Mouse (Mus musculus) cerebellum, adult 9-11 months (tissue): ENCODE data around the gene Arid5b.

Source experiments
- DNase-seq: peaks from one replicate; pipeline ENCODE4 v3.0.0; 2022

Gene Arid5b

GRCm38 (mm10) chr10:68268629-68269028 lies 9.9 kb downstream of the Arid5b start:
- no peak for DNase-seq

- no peak for DNase-seq
Measured at GRCm38 (mm10) chr10:68263969-68264688, 14.4 kb downstream of the Arid5b start.

- DNase-seq, result no peak
Measured at GRCm38 (mm10) chr10:68263296-68263968, 15.1 kb downstream of the Arid5b start.

DNA sequence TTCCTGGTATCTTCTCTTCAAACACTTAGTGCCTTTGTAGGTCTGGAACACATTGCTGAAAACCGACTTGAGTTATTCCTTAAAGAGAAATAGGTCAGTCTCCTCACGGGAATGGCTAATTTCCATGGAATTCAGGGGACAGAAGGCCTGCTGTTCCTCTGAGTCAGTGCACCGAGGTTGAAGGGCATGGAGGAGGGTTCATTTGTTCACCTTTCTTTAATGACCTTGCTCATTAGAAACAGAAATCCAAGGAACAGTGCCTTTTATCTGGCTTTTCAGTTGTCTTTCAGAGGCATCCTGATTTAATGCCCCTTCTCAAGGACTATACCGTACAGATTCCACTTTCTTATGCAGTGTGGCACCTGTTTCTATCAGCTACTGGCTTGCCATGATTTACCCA lies 18.9 kb downstream of the Arid5b start:
- no peak for DNase-seq

GRCm38 (mm10) chr10:68257358-68258056 lies 21.0 kb downstream of the Arid5b start:
- DNase-seq, result no peak

- no peak for DNase-seq
Measured at GRCm38 (mm10) chr10:68256134-68256533, 22.4 kb downstream of the Arid5b start.

DNA sequence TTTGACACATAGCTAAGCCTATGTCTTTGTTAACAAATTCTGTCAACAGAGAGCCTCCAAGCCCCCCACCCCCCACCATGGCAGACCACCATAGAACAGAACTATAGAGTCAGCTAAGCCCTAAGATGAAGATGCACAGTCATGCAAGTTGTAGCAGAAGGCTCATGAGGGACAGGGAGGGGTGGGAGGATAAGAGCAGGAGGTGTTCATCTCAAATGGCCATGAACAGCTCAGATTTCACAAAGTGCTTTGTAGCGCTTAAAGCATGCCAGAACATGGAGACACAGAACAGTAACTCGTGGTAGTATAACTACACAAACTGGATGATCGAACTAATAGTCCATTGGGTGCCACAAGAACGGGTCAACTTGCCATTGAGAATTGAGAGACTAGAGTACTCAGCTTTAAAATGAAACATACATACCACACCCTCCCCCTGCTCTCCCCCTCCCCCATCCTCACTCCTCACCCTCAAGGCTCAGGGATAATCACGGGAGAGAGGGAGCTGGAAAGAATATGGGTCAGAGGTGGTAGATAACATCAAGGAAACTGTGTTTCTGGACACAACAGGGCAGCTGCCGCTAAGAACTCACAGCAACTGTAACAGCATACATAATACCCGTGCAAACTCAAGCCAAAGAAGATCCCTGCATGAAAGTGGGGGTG lies 25.0 kb downstream of the Arid5b start:
- DNase-seq, result no peak

- DNase-seq, result no peak
Measured at GRCm38 (mm10) chr10:68252650-68253049, 25.9 kb downstream of the Arid5b start.

- no peak for DNase-seq
Measured at GRCm38 (mm10) chr10:68249355-68249782, 29.2 kb downstream of the Arid5b start.

DNA sequence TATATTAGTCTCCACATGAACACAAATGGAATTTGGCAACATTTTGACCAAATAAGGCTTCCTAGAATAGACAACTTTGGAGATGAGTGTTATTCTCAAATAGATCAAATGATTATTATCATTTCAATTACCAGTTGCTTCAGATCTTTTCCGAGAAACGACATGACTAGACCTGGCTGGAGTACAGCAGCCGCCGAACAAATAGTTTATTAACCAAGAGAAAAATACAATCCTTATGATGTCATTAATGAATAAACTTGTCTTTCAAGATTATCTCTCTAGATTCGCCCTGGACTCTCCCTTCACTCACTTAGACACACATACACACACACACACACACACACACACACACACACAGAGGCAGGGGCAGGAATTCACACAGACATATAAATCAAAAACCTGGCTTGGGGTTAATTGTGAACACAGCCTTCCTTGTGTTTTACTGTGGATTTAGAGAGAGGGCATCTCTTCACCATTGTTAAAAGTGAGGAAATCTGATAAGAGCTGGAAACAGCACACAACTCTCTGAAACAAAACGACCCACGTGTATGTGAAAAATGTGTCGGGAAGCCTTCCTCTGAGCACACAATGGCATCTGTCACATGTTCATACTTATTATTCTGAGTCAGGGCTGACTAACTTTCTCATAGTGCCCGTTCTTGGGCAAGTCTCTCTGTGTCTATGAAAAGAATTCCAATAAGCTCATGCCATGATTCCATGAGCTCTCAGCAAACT lies 30.1 kb downstream of the Arid5b start:
- no peak for DNase-seq

- no peak for DNase-seq
Measured at GRCm38 (mm10) chr10:68247490-68248280, 30.9 kb downstream of the Arid5b start.

GRCm38 (mm10) chr10:68246603-68247247 lies 31.8 kb downstream of the Arid5b start:
- DNase-seq, result no peak

DNA sequence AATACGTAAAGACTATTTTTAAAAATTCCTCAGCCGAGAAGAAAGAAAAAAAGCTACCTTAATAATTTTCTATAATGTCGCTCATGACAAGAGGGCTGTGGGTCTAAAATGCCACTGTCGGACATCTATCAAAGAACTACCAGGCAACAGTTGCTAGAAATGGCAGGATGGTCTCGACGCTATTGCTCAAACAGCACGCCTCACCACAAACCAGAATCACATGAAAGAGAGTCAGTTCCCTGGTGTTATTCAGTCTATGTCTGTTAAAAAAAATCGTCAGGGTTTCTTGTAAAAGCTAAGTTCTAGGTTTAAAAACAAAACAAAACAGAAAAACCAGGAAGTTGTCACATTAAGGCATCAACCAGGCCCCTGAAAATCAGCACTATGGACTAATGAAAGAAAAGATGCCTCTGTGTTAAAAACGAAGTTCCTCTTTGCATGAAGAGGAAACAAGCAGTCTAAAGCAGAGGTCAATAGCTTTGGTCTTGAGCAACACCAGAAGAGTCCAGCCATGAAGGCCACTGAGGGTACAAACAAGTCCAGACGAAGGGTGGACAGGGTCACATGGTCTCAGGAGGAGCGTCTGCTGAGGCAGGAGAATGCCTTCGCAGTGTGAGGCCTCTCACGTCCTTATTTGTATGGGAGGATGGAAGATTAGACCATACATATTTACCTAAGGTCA lies 37.6 kb downstream of the Arid5b start:
- DNase-seq, result no peak

GRCm38 (mm10) chr10:68240094-68240803 lies 38.3 kb downstream of the Arid5b start:
- no peak for DNase-seq

DNA sequence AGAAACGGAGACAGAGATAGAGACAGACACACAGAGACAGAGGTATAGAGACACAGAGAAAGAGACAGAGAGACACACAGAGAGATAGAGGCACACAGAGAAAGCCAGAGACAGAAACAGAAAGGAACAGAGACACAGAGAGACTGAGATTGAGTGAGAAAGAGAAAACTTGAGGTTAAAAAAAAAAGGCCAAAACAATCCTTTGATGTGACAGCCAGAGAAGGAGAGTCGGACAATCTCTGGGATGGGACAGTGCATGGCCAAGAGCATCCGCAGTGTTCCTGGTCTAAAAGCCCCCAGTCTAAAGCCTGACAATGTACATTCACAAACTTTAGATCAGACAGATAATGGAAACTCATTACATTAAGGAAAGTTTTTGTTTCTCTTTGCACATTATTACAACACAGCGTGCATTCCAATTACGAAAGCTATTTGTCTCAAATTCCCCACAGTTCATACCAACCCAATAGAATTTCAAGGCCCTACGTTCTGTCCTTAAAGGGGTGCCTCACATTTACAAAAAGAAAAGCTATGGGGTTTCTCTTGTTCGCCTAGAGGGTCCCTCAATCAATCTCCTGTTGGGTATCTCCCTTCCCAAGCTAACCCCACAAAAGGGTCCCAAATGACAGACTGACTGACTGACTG lies 39.0 kb downstream of the Arid5b start:
- DNase-seq, result no peak

- DNase-seq, result no peak
Measured at GRCm38 (mm10) chr10:68238707-68239425, 39.7 kb downstream of the Arid5b start.

GRCm38 (mm10) chr10:68238182-68238581 lies 40.4 kb downstream of the Arid5b start:
- no peak for DNase-seq

DNA sequence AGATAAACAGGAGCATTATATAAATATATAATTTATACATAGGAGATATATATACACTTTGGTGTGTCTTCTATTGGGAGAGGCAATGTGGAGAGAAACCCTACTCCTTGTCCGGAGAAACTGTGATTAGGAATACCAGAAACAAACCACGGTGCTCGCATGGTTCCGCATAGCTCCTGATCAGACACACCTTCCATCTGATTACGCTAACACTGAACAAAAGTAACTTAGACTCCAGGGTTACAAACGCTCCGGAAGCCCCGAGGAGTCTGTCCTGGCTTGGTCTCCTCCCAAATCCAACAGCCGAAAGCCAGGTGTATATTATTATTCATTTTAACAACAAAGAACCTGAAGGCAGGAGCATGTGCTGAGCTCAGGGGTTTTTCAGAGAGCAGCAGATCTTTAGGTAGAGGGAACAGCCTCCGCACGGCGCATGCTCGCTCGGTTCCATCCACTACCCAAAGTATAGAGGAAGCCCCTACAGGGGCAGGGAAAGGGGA lies 41.5 kb downstream of the Arid5b start:
- no peak for DNase-seq
